Mouse (Mus musculus) layer of hippocampus, postnatal 10 days (tissue): ENCODE results near the gene Manba. TPM values are rescaled to one million over a fixed set of nuclear protein-coding genes. Genes with fewer than 3 reads are reported as not detected.
"Not testable (repeated sequence)": the region's sequence is repeated elsewhere in the genome, so short reads cannot be mapped to it uniquely, and the experiment has no call there.

Experiments
- DNase-seq, 2 experiments: peaks; one replicate each; pipeline ENCODE4 v3.0.0; 2021; ENCODE audit warnings: low spot score in 2 of 2
- long read RNA-seq: library from polyadenylated mRNA; stranded (forward); transcript quantifications from one replicate; pipeline ENCODE4 v2.0.0, GENCODE M21; 2023
- total RNA-seq, 2 experiments: library from RNA; stranded (reverse); gene quantifications; 2 replicates each; pipeline ENCODE4 v1.2.3; 2021

Gene Manba
- 1 to 10 TPM; 6.9 to 8.0 TPM for total RNA-seq
- long read RNA-seq, transcript Manba-201 (17 exons, 3,675 nt) = major isoform, 6 of 8 reads
- long read RNA-seq, partial matches to known transcripts = 2 of 8 reads
- long read RNA-seq, other reads (novel, unspliced or antisense) = 0 of 8 reads

GRCm38 (mm10) chr3:135485128-135485899 is at the start of gene Manba:
TSS of gene Manba (plus strand) at chr3:135485611.
- DNase-seq = peak; percentile 42 to 64

GRCm38 (mm10) chr3:135436901-135437616 is 48.4 kb upstream of the Manba start:
- DNase-seq = no peak

- peak; percentile 98 to 99 for DNase-seq
These were observed 47.5 kb upstream of the Manba start, which contains the start of gene Ube2d3 for GRCm38 (mm10) chr3:135437758-135438495. TSS of gene Ube2d3 (plus strand) at chr3:135438149.

GRCm38 (mm10) chr3:135438531-135438912 is 46.9 kb upstream of the Manba start:
- peak; percentile 98 for DNase-seq

GRCm38 (mm10) chr3:135438913-135439531 is 46.4 kb upstream of the Manba start:
- DNase-seq = peak; percentile 74 to 82

- no peak for DNase-seq
These were observed 45.8 kb upstream of the Manba start for GRCm38 (mm10) chr3:135439651-135440050.

- DNase-seq = peak; percentile 17 to 27
These were observed 45.2 kb upstream of the Manba start for GRCm38 (mm10) chr3:135440221-135440620.

- DNase-seq = no peak
These were observed 44.8 kb upstream of the Manba start for GRCm38 (mm10) chr3:135440621-135441020.

- no peak for DNase-seq
These were observed 40.5 kb upstream of the Manba start for GRCm38 (mm10) chr3:135444930-135445329.

GRCm38 (mm10) chr3:135458981-135459380 is 26.4 kb upstream of the Manba start:
- DNase-seq = no peak

- DNase-seq = no peak
These were observed 17.0 kb upstream of the Manba start for GRCm38 (mm10) chr3:135468402-135468801.

GRCm38 (mm10) chr3:135469146-135469545 is 16.3 kb upstream of the Manba start:
- no peak for DNase-seq

GRCm38 (mm10) chr3:135469974-135470373 is 15.4 kb upstream of the Manba start:
- peak; percentile 47 to 55 for DNase-seq

- no peak for DNase-seq
These were observed 14.6 kb upstream of the Manba start for GRCm38 (mm10) chr3:135470823-135471222.

- no peak for DNase-seq
These were observed 10.4 kb upstream of the Manba start for GRCm38 (mm10) chr3:135475025-135475424.

- DNase-seq = no peak
These were observed 9.1 kb upstream of the Manba start for GRCm38 (mm10) chr3:135476286-135476685.

- DNase-seq = no peak
These were observed 8.4 kb upstream of the Manba start for GRCm38 (mm10) chr3:135476977-135477376.

- DNase-seq = not testable (repeated sequence)
These were observed 6.3 kb upstream of the Manba start for GRCm38 (mm10) chr3:135479090-135479489.

- DNase-seq = no peak
These were observed 4.6 kb upstream of the Manba start for GRCm38 (mm10) chr3:135480767-135481166.

GRCm38 (mm10) chr3:135481608-135482007 is 3.8 kb upstream of the Manba start:
- no peak for DNase-seq

GRCm38 (mm10) chr3:135484650-135485049 is 761 bp upstream of the Manba start:
- DNase-seq = not testable (repeated sequence)
